Mouse (Mus musculus): ENCODE data around the gene Arhgef15. TPM values are rescaled to one million over a fixed set of nuclear protein-coding genes. Genes with fewer than 3 reads are reported as not detected.
"Not testable (repeated sequence)": the region's sequence is repeated elsewhere in the genome, so short reads cannot be mapped to it uniquely, and the experiment has no call there.

The Arhgef15 gene
- polyA plus RNA-seq (2012; rRNA removed), result 8.5 and 14.9 TPM in 2 replicates

DNA sequence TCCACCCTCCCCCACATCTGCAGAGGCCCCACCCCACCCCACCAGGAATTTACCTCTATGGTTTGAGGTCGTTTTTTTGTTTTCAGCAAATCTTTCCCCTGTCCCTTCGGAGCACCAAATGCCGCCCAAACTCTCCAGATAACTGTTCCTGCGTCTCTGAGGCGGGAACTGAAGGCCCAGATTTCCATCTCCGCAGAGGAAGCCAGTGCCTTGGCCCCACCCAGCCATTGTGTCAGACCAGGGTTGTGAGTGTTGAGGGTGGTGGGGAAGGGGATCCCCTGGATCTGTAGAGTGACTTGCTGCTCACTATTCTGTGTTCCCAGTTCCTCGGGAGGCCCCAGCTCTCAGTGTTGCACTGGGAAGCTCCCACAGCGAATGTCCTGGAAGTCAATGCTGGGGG is at the start of gene Arhgef15:
Gene Arhgef15, minus strand, starts transcription at position 173 of the 400 bp plus-strand sequence.
- H3K36me3 ChIP-seq (ENCODE audit: control insufficient read depth, insufficient read depth, low read length), result no peaks in the 10 kb centered on the region
- peaks cover 15% of the 10 kb centered on the region for H3K4me1 ChIP-seq (replicated peaks; ENCODE audit: control insufficient read depth, insufficient read depth, low read length)
- no peak within 1 kb of the TSS for H3K4me3 ChIP-seq (ENCODE audit: control insufficient read depth, insufficient read depth, low read length)
- H3K27ac ChIP-seq (ENCODE audit: control insufficient read depth, insufficient read depth, low read length), result no peak within 1 kb of the TSS
- TF ChIP-seq CTCF (IDR thresholded peaks at IDR 0.05; ENCODE audit: borderline replicate concordance, control insufficient read depth, extremely low read depth, insufficient read depth, low read length, poor library complexity) (no peak), POLR2A (IDR thresholded peaks at IDR 0.05; ENCODE audit: control insufficient read depth, extremely low read depth, insufficient read depth, low read length, poor library complexity) (no peak)
- no peak for DNase-seq
- 92% methylated on average over 8 of the region's 8 CpGs for WGBS
- no peaks in the 10 kb centered on the region for H3K27me3 ChIP-seq (ENCODE audit: control insufficient read depth, insufficient read depth, low read length)

DNA sequence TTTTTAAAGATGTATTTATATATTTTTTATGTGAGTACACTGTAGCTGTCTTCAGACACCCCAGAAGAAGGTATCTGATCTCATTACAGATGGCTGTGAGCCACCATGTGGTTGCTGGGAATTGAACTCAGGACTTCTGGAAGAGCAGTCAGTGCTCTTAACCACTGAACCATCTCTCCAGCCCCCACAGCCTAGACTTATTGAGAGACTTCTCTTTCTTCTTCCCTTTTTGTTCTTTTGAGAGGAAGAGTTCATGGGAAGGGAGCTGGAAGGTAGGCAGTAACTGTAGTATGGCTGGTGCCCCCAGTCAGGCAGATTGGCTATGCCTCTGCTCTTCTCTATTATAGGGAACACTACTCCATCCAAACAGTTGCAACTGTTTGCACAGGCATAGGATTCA is 49.3 kb upstream of the Arhgef15 start:
- not testable (repeated sequence) for DNase-seq; H3K27ac ChIP-seq (ENCODE audit: control insufficient read depth, insufficient read depth, low read length); H3K4me3 ChIP-seq (ENCODE audit: control insufficient read depth, insufficient read depth, low read length); H3K4me1 ChIP-seq (replicated peaks; ENCODE audit: control insufficient read depth, insufficient read depth, low read length); H3K27me3 ChIP-seq (ENCODE audit: control insufficient read depth, insufficient read depth, low read length)
- H3K36me3 ChIP-seq (ENCODE audit: control insufficient read depth, insufficient read depth, low read length), result peaks cover 10% of the 10 kb centered on the region

DNA sequence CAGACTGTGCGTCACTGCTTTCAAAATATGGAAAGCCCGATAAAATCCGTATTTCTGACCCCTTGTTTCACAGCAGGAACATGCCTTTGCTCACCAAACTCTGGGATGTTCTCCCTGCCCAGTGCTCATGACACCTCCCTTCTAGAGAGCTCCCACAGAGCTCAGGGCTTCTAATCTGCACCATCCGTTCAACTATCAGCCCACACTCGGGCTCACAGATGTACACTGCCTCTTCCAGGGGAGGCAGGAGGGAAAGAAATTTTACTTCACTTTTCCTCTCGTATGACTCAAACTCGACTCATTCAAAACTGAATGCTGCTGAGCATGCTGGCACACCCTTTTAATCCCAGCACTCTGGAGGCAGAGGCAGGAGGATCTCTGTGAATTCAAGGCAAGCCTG is 47.9 kb upstream of the Arhgef15 start:
- Histone ChIP-seq H3K27ac (ENCODE audit: control insufficient read depth, insufficient read depth, low read length) (no peak overlapping the region), H3K36me3 (ENCODE audit: control insufficient read depth, insufficient read depth, low read length) (peaks cover 20% of the 10 kb centered on the region), H3K4me3 (ENCODE audit: control insufficient read depth, insufficient read depth, low read length) (no peak overlapping the region), H3K27me3 (ENCODE audit: control insufficient read depth, insufficient read depth, low read length) (no peaks in the 10 kb centered on the region), H3K4me1 (replicated peaks; ENCODE audit: control insufficient read depth, insufficient read depth, low read length) (no peaks in the 10 kb centered on the region)
- TF ChIP-seq POLR2A (IDR thresholded peaks at IDR 0.05; ENCODE audit: control insufficient read depth, extremely low read depth, insufficient read depth, low read length, poor library complexity) (no peak), CTCF (IDR thresholded peaks at IDR 0.05; ENCODE audit: borderline replicate concordance, control insufficient read depth, extremely low read depth, insufficient read depth, low read length, poor library complexity) (no peak)
- DNase-seq, result no peak
- WGBS, result 95% methylated on average over 7 of the region's 7 CpGs

DNA sequence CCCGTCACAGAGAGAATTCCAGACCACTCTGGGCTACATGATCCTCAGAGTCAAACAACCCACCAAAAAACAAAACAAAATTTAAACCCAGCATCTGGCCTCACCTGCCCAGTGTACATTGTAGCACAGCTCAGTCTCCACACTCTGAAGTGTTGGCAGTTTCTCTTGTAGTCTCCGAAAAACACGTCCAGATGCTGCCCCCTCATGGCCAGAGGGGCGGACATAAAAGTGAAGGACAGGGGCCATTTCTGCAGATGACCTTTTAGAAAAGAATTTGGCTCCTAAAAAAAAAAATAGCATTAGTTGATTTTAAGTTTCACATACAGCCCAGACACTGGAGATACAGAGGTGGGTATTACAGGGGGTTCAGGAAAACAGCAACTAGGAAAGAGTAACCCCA is 46.3 kb upstream of the Arhgef15 start:
- H3K36me3 ChIP-seq (ENCODE audit: control insufficient read depth, insufficient read depth, low read length), result peaks cover 35% of the 10 kb centered on the region
- no peak overlapping the region for H3K27ac ChIP-seq (ENCODE audit: control insufficient read depth, insufficient read depth, low read length)
- no peaks in the 10 kb centered on the region for H3K4me1 ChIP-seq (replicated peaks; ENCODE audit: control insufficient read depth, insufficient read depth, low read length)
- no peak for DNase-seq
- H3K4me3 ChIP-seq (ENCODE audit: control insufficient read depth, insufficient read depth, low read length), result no peak overlapping the region
- 82% methylated on average over 4 of the region's 4 CpGs for WGBS
- TF ChIP-seq POLR2A (IDR thresholded peaks at IDR 0.05; ENCODE audit: control insufficient read depth, extremely low read depth, insufficient read depth, low read length, poor library complexity) (no peak), CTCF (IDR thresholded peaks at IDR 0.05; ENCODE audit: borderline replicate concordance, control insufficient read depth, extremely low read depth, insufficient read depth, low read length, poor library complexity) (no peak)
- no peaks in the 10 kb centered on the region for H3K27me3 ChIP-seq (ENCODE audit: control insufficient read depth, insufficient read depth, low read length)

DNA sequence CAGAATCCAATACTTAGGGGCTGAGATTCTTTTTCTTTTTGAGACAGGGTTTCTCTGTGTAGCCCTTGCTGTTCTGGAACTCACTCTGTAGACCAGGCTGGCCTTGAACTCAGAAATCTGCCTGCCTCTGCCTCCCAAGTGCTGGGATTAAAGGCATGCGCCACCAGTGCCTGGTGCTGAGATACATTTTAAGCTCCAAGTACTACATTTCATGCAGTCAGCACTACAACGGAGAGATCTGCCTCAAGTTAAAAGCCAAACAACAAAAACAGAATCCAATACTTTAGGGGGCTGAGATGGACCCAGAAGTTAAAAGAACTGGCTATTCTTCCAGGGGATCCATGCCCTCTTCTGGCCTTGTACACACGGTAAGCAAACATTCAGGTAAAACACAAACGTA is 45.5 kb upstream of the Arhgef15 start:
- not testable (repeated sequence) for H3K27ac ChIP-seq (ENCODE audit: control insufficient read depth, insufficient read depth, low read length); H3K4me3 ChIP-seq (ENCODE audit: control insufficient read depth, insufficient read depth, low read length); H3K4me1 ChIP-seq (replicated peaks; ENCODE audit: control insufficient read depth, insufficient read depth, low read length); H3K27me3 ChIP-seq (ENCODE audit: control insufficient read depth, insufficient read depth, low read length); DNase-seq
- WGBS, result 99% methylated on average over 4 of the region's 4 CpGs
- peaks cover 36% of the 10 kb centered on the region for H3K36me3 ChIP-seq (ENCODE audit: control insufficient read depth, insufficient read depth, low read length)

DNA sequence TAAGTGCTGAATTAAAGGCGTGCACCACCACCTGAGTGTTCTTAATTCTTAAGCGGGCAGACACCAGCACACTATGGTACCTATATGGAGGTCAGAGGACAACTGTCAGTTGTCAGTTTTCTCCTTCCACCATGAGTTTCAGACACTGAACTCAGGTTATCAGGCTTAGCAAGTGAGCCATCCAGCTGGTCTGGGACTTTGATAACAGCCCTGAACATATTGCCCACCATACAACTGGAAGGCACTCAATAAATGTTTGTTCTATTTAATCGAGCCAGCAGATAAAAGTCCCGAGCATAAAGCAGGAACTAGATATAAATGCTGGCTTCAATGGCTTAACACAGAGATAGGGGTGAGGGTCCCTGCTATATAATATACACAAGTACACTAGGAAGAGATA is 39.8 kb upstream of the Arhgef15 start:
- no peak overlapping the region for H3K4me3 ChIP-seq (ENCODE audit: control insufficient read depth, insufficient read depth, low read length)
- no peak for DNase-seq
- TF ChIP-seq CTCF (IDR thresholded peaks at IDR 0.05; ENCODE audit: borderline replicate concordance, control insufficient read depth, extremely low read depth, insufficient read depth, low read length, poor library complexity) (no peak), POLR2A (IDR thresholded peaks at IDR 0.05; ENCODE audit: control insufficient read depth, extremely low read depth, insufficient read depth, low read length, poor library complexity) (no peak)
- WGBS, result 95% methylated on average over 4 of the region's 4 CpGs
- H3K27ac ChIP-seq (ENCODE audit: control insufficient read depth, insufficient read depth, low read length), result no peak overlapping the region
- no peaks in the 10 kb centered on the region for H3K4me1 ChIP-seq (replicated peaks; ENCODE audit: control insufficient read depth, insufficient read depth, low read length)
- no peaks in the 10 kb centered on the region for H3K27me3 ChIP-seq (ENCODE audit: control insufficient read depth, insufficient read depth, low read length)
- H3K36me3 ChIP-seq (ENCODE audit: control insufficient read depth, insufficient read depth, low read length), result peaks cover 48% of the 10 kb centered on the region

DNA sequence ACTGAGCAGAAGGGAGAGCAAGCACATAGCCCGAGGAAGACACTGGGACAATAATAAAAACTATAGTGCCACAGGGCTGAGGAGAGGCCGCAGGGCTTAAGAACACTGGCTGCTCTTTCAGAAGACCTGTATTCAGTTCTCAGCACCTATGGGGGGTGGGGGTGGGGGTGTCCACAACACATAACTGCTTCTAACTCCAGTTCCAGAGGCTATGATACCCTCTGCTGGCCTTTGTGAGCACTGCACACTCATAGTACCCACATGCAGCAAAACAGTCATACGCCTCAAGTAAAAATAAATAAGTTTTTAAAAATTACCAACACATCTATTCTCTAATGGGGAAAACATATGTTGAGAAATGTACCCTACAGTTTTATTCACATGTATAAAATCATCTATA is 37.1 kb upstream of the Arhgef15 start:
- no peaks in the 10 kb centered on the region for H3K4me1 ChIP-seq (replicated peaks; ENCODE audit: control insufficient read depth, insufficient read depth, low read length)
- no peak overlapping the region for H3K27ac ChIP-seq (ENCODE audit: control insufficient read depth, insufficient read depth, low read length)
- no peaks in the 10 kb centered on the region for H3K27me3 ChIP-seq (ENCODE audit: control insufficient read depth, insufficient read depth, low read length)
- 91% methylated on average over 3 of the region's 3 CpGs for WGBS
- no peak overlapping the region for H3K4me3 ChIP-seq (ENCODE audit: control insufficient read depth, insufficient read depth, low read length)
- TF ChIP-seq POLR2A (IDR thresholded peaks at IDR 0.05; ENCODE audit: control insufficient read depth, extremely low read depth, insufficient read depth, low read length, poor library complexity) (no peak), CTCF (IDR thresholded peaks at IDR 0.05; ENCODE audit: borderline replicate concordance, control insufficient read depth, extremely low read depth, insufficient read depth, low read length, poor library complexity) (no peak)
- DNase-seq, result no peak
- H3K36me3 ChIP-seq (ENCODE audit: control insufficient read depth, insufficient read depth, low read length), result peaks cover 34% of the 10 kb centered on the region

All from thymus, adult 2 months (tissue).